Mouse (Mus musculus) ES-E14 (cell line): ENCODE results near the gene Foxo3. TPM values are rescaled to one million over a fixed set of nuclear protein-coding genes. Genes with fewer than 3 reads are reported as not detected.
A peak's percentile ranks its signal among the peaks of the same experiment; 100 is the strongest.

Source experiments
- DNase-seq: peaks from one replicate; pipeline ENCODE4 v3.0.0-alpha.2; 2013; ENCODE audit warnings: low read depth, low spot score
- H3K27ac ChIP-seq: 2 replicates; pipeline ENCODE4 v1.5.1; 2012; ENCODE audit warnings: low read depth, mild to moderate bottlenecking, low read length, moderate library complexity, mixed read lengths; ENCODE audit not compliant: poor library complexity, insufficient read depth, severe bottlenecking
- H3K36me3 ChIP-seq: 2 replicates; pipeline ENCODE4 v1.6.1; 2012; ENCODE audit warnings: mild to moderate bottlenecking, low read length, moderate library complexity, mixed read lengths; ENCODE audit not compliant: control insufficient read depth, poor library complexity, insufficient read depth, severe bottlenecking
- H3K4me1 ChIP-seq, 2 experiments: fragments of 150-350 bp in 1 of 2; sonication (generic) in 1 of 2; 2 replicates each; pipeline ENCODE4 v1.6.1; 2012; ENCODE audit warnings: low read length in 2 of 2, mild to moderate bottlenecking in 1 of 2, mixed read lengths in 1 of 2; ENCODE audit not compliant: control insufficient read depth in 2 of 2, insufficient read depth in 2 of 2, poor library complexity in 1 of 2
- H3K4me3 ChIP-seq, 2 experiments: fragments of 150-350 bp in 1 of 2; sonication (generic) in 1 of 2; 2 replicates each; pipeline ENCODE4 v1.5.1; 2012; ENCODE audit warnings: low read length in 2 of 2, low read depth in 1 of 2, mild to moderate bottlenecking in 1 of 2, mixed read lengths in 1 of 2; ENCODE audit not compliant: insufficient read depth in 1 of 2, poor library complexity in 1 of 2, severe bottlenecking in 1 of 2
- H3K9ac ChIP-seq: 2 replicates; pipeline ENCODE4 v1.6.1; 2012; ENCODE audit warnings: low read depth, mild to moderate bottlenecking, low read length, mixed read lengths; ENCODE audit not compliant: poor library complexity, insufficient read depth, severe bottlenecking
- H3K9me3 ChIP-seq: fragments of 150-350 bp; sonication (generic); 2 replicates; pipeline ENCODE4 v1.6.1; 2012; ENCODE audit warnings: low read depth, mild to moderate bottlenecking, low read length; ENCODE audit not compliant: control insufficient read depth, insufficient read depth
- CHD2 ChIP-seq: IDR thresholded peaks from 2 replicates; pipeline ENCODE4 v1.6.1; 2014; ENCODE audit warnings: mild to moderate bottlenecking, low read depth, low read length, inconsistent platforms
- HCFC1 ChIP-seq: IDR thresholded peaks from 2 replicates; pipeline ENCODE4 v1.6.1; 2012; ENCODE audit warnings: low read length, inconsistent platforms, borderline replicate concordance; ENCODE audit not compliant: insufficient read depth
- MAFK ChIP-seq: IDR thresholded peaks from 2 replicates; pipeline ENCODE4 v1.6.1; 2014; ENCODE audit warnings: mild to moderate bottlenecking, low read depth, low read length, inconsistent platforms; ENCODE audit not compliant: insufficient read depth
- ZC3H11A ChIP-seq: IDR thresholded peaks from 2 replicates; pipeline ENCODE4 v1.6.1; 2012; ENCODE audit warnings: low read depth, mild to moderate bottlenecking, inconsistent platforms, low read length, borderline replicate concordance
- ZNF384 ChIP-seq: IDR thresholded peaks from 2 replicates; pipeline ENCODE4 v1.6.1; 2012; ENCODE audit warnings: low read depth, low read length, inconsistent platforms
- in situ Hi-C, 2 experiments: fragments of 600-800 bp; cut with MboI; formaldehyde crosslinking; loops; one replicate each; pipeline ENCODE4 v1.15.1; 2025; ENCODE audit warnings: low sequenced_read_pairs in 2 of 2, inconsistent platforms in 1 of 2; ENCODE audit not compliant: unreplicated experiment in 2 of 2
- total RNA-seq: library from RNA; depleted of rRNA; stranded (reverse); fragments of 300-350 nt; gene quantifications from 2 replicates; pipeline ENCODE4 v1.2.3, GENCODE M21; 2012; rRNA removed

Gene Foxo3
- total RNA-seq = 20.7 and 27.1 TPM in 2 replicates

DNA sequence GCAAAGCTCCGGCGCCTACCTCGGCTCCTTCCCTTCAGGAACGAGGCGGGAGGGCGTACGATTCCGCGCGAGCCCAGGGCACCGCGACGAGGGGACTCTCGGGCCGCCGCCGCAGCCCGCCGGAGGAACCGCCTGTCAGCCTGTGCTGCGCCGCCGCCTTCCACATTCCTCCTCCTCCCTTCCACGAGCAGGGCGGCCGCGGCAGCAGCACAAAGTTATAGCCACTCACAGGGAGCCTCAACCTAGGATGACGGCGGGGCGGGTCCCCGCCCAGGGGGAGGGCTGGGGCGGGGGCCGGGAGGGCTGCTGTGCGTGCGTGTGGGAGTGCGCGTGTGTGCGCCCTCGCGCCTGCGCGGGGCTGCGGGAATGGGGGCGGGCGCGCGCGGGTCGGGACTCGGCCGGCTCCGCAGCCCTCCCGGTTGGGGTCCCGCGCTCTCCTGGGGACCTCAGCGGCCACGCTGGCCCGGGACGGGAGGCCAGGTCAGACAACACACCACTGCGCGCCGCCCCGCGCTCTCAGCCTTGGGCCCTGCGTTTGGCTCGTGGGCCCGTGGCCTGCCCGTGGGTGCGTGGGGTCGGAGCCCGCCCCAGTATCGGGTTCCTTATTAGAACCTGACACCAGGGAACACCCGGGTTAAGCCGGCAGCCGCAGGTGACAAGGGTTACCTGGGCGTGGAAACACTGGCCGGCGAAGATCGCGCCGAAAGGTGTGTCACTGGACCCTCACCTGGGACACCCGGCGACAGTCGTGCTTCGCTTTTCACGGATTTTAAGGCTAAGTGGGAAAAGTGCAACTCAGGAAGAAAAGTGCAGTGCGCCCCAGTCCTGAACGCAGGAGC is at the start of gene Foxo3:
TSS of gene Foxo3 (minus strand) at position 249 of the 839 bp plus-strand sequence.
- in situ Hi-C loops = no loop called here
- peak; percentile 66 for DNase-seq
- H3K27ac ChIP-seq = no peak within 1 kb of the TSS
- peaks cover 1% of the 10 kb centered on the region; the same call in 1 of the 2 replicates for H3K9me3 ChIP-seq
- TF ChIP-seq ZC3H11A (no peak), HCFC1 (peak; percentile 59; the same call in 1 of the 2 replicates)
- H3K4me3 ChIP-seq = peak within 1 kb of the TSS; percentile 76 to 77
- peaks cover 3% of the 10 kb centered on the region; the same call in 1 of the 2 replicates for H3K36me3 ChIP-seq
- peak within 1 kb of the TSS; percentile 79 for H3K9ac ChIP-seq
- peaks cover 0 to 3% of the 10 kb centered on the region in 2 experiments; a peak in 2 of 4 replicates for H3K4me1 ChIP-seq

DNA sequence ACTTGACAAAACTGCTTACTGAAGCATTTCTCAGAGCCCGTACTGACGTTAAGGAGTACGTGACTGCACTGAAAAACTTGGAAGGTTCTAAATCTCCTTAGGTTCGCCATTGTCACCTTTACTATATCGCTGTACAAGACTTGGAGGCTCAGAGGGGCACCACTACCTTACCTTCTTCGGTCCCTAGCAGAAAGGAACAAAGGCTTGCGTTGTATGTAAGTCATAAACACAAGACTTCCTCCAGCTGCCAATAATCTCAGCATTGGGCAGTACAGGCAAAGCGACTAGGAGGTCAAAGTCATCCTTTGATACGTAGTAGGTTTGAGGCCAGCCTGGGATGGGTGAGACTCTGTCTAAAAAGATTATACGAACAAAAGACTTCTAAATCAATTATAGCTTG is 48.8 kb upstream of the Foxo3 start:
- in situ Hi-C loops = no loop called here
- TF ChIP-seq MAFK (0 out of 2 replicates have a peak, but pooled peaks have one; percentile 40), ZC3H11A (no peak), CHD2 (no peak)
- Histone ChIP-seq H3K9ac (no peak overlapping the region), H3K4me3 (no peak overlapping the region), H3K27ac (no peak overlapping the region), H3K36me3 (no peaks in the 10 kb centered on the region), H3K4me1 (no peaks in the 10 kb centered on the region), H3K9me3 (no peaks in the 10 kb centered on the region)
- DNase-seq = no peak

- H3K4me1 ChIP-seq = no peaks in the 10 kb centered on the region
- no peaks in the 10 kb centered on the region for H3K9me3 ChIP-seq
- no peaks in the 10 kb centered on the region for H3K36me3 ChIP-seq
- TF ChIP-seq ZC3H11A (no peak), HCFC1 (no peak), ZNF384 (no peak), CHD2 (no peak), MAFK (no peak)
- H3K9ac ChIP-seq = no peak overlapping the region
- in situ Hi-C loops = loop anchor here (25.0 kb wide), 2 partner anchors 288 to 413 kb away; no protein-coding TSS in a partner anchor
- no peak overlapping the region for H3K27ac ChIP-seq
- no peak for DNase-seq
- no peak overlapping the region for H3K4me3 ChIP-seq
These were observed 47.4 kb upstream of the Foxo3 start for GRCm38 (mm10) chr10:42323978-42324377.

DNA sequence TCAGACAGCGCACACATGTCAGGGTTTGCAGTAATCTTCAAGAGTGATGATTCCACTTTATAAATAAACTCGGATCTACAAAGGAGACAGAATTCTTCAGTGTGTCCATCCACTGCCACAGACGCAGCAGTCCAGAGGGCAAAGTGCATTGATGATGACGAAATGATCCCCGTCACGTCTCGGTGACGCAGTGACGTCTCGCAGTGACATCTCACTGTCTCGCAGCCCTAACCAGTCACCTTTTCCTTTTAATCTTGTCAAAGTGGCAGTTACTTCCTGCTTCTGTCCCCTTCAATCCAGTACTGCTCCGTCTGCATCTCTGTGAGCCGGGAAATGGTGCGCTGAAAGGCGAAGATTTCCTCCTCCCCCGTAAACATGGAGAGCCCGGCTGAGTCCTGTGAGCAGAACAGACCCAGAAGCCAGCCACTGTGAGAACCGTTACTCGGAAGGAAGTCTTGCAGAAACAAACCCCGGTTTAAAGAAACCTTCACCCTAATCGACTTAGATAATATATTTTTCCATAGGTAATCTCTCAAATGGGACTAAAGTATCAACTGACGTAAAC is 36.7 kb upstream of the Foxo3 start:
- in situ Hi-C loops = loop anchor here (25.0 kb wide), 2 partner anchors 299 to 424 kb away; no protein-coding TSS in a partner anchor
- Histone ChIP-seq H3K9ac (no peak overlapping the region), H3K36me3 (peaks cover 3% of the 10 kb centered on the region; the same call in 1 of the 2 replicates), H3K27ac (no peak overlapping the region), H3K4me1 (no peaks in the 10 kb centered on the region), H3K9me3 (no peaks in the 10 kb centered on the region), H3K4me3 (no peak overlapping the region)
- DNase-seq = no peak
- TF ChIP-seq ZC3H11A (no peak), ZNF384 (no peak), HCFC1 (no peak), CHD2 (no peak)
